Mouse (Mus musculus): ENCODE results near the gene Sel1l.

Sel1l gene

DNA sequence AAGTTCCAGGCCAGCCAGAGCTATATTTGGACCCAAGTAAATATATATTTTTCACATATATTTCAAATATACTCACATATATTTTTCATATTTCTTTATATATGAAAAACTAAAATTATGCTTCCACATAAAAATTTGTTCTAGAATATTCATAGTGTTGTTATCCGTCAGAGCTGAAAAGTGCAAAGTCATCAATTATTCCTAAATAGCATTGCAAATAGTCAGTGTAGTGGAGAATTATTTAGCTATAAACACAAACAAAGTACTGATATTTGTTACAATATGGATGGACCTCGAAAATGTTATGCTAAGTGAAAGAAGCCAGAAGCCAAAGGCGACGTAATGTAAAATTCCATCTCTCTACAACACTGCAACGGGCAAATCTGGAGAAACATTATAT, 67.5 kb downstream of the Sel1l start:
- in situ Hi-C loops (cut with MboI, MseI) = loop anchor here in 1 of 2 experiments (25.0 kb wide), 1 partner anchor 369 kb away; no protein-coding TSS in a partner anchor

DNA sequence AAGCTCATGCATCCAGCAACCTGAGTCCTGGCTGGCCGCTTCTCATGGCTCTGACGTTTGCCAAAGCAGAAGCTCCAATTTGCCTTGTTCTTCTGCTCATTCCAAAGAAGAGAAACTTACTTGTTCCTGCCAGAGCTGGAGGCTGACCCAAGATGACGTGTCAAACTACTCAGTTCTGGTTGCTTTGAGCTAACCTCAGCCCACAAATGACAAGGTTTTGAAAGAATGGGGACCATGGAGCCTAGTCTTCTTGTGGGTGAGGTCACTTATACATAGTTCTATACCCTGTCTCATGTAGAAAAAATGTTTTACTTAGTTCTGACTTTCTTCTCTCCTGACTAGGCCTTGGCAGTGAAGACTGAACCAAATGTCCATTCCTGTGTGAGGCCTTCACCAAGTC, 68.4 kb downstream of the Sel1l start:
- in situ Hi-C loops (cut with MboI, MseI) = loop anchor here in 1 of 2 experiments (25.0 kb wide), 1 partner anchor 368 kb away; no protein-coding TSS in a partner anchor

DNA sequence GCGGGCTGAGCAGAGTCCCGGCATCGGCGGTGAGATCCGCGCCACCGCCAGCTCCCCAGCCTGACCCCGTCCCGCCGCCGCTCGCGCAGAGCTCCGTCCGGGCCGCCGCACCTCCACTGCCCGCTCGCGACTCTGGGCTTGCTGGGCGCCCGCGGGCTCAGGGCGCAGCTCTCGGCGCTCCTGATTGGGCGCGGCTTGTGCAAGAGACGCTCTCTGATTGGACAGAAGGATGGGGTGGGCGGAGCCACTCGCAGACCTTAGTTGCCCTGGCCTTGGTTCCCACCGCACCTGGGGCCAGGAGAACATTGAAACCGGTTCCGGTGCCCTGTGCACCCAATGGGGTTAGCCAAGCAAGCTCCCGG, 70.0 kb downstream of the Sel1l start:
- in situ Hi-C loops (cut with MboI, MseI) = loop anchor here in 1 of 2 experiments (25.0 kb wide), 1 partner anchor 367 kb away; no protein-coding TSS in a partner anchor

DNA sequence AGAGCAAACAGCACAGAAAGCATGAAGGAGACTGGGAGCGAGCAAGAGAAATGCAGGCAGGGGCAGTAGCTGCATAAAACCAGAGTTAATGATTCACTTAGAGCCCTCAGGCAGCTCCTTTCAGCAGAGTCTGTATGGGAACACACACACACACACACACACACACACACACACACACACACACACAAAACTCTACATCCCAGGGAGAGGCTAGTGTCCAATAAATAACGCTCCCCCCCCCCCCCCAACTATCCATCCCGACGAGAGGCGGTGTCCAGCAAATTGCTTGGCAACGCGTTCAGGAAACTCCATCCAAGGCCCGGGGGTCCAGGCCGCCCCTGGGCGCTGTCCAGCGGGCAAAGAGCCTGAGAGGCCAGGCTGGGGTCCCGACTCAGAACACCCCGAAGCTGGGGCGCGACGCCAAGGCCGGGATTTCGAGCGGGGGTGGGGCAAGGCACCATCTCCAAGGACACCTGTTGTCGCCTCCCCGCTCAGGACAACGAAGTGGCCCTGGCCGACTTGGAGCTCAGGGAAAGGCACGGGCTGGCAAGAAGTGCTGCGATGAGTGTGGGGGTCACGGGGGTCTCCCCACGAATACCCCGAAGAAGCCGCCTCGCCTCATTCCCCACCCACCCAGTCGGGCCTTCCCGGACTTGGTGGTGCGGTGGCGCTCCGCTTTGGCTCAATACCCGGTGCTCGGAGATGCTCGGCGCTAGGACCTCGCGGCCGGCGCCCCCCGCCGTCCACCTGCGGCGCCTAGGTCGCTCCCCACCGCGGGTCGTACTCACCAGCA, 70.5 kb downstream of the Sel1l start:
- in situ Hi-C loops (cut with MboI, MseI) = loop anchor here in 1 of 2 experiments (25.0 kb wide), 1 partner anchor 366 kb away; no protein-coding TSS in a partner anchor

DNA sequence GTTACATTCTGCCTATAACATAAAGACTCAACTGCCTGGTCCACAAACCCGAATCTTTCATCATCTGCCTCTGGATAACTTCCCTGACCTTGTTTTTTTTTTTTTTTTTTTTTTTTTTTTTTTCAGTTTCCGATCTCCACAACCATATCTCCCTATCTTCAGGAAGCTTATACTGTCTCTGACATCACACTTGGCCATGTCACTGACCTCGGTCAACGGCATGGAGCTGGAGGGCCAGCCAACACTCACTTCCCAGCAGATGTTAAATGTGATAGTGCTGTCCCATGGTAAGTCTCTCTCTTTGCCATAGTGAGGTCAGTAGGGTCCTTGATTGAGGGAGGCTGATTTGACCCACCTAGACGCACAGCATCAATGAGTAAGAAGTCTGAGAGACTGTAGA, 72.6 kb downstream of the Sel1l start:
- in situ Hi-C loops (cut with MboI, MseI) = loop anchor here in 1 of 2 experiments (25.0 kb wide), 1 partner anchor 364 kb away; no protein-coding TSS in a partner anchor

DNA sequence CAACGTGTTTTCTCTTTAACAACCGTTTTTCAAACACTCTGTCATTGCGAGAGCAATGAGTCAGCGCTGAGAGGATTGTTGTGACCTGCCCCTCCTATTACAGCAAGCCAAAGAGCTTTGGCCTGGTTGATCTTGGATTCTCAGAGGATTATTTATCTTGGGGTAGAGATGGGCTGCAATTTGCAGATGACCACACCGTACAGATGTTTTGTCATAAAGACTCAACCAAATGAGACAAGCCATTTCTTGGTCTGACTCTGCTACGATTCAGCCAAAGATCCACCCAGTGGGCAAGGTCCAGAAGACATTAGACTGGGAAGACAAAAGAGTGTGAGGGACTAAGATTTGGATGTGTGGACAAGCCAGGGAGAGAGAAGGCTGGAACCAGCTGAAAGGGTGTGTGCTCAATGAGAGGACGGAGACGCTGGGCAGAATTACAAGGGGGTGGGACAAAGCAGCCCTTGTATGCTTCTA, 74.1 kb downstream of the Sel1l start:
- in situ Hi-C loops (cut with MboI, MseI) = loop anchor here in 1 of 2 experiments (25.0 kb wide), 1 partner anchor 363 kb away; no protein-coding TSS in a partner anchor

DNA sequence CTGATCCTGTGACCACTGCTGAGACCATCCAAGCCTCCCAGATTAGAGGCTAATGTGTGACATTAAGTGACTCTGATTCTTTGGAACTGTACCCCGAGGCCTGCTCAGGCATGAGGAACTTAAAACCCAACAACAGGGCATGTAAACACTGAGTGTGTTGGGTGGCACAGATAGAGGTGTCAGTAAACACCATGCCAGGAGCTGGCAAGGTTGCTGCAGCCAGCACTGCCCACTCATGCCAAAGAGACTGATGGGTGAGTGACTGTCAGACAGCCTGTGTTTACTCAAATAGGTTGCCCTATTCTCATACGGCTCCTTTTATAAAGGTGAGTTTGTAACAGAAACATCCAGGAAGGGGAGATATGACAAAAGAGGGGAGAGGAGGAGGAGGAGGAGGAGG, 80.1 kb downstream of the Sel1l start:
- in situ Hi-C loops (cut with MboI, MseI) = no loop called here

DNA sequence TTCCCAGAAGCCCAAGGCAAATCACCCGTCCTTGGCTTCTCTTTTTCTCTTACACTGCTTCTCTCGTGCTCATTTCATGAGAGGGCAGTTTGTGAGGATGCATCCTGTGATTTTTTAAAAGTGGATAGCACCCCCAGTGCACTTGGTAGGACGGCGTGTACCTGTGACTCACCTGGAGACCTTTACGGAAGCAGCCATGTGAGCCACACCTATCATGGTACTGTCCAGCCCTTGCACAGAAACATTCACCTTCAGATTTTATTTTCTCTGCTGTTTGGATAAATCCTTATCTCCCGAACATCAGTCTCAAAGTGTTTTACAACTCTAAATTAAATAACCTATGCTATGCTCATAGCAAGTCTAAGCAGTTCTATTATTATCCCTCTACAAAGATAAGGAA, 80.8 kb downstream of the Sel1l start:
- in situ Hi-C loops (cut with MboI, MseI) = no loop called here

DNA sequence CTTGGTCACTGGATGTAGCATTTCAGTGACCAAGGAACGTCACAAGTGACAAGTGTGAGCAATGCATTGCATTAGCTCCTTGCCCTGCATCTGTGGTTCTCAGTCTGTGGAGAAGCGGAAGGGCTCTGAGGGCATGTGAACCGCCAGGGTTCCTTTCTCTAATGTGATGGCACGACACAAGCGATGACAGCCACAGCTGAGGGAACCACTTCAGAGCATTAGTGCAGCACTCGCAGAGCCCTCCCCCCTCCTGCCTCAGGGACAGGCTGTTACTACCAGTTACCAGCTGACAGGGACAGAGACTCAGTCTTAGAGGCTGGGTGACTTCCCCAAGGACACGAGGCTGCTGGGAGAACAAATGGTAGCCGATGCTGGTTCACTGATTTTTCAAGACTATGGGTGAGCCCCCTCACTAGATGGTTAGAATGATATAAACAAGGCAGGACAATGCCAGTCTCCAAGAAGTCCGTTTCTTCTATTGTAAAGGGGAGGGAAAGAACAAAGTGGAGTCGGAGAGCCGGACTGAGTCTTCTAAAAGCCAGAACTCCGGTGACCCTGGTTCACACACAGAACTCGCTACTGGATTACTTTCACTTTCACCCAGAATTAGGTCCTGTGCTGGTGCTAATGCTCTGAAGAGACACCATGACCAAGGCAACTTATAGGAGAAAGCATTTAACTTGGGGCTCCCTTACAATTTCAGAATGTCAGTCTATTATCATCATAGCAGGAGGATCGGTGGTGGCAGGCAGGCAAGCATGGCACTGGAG, 82.4 kb downstream of the Sel1l start:
- in situ Hi-C loops (cut with MboI, MseI) = no loop called here

DNA sequence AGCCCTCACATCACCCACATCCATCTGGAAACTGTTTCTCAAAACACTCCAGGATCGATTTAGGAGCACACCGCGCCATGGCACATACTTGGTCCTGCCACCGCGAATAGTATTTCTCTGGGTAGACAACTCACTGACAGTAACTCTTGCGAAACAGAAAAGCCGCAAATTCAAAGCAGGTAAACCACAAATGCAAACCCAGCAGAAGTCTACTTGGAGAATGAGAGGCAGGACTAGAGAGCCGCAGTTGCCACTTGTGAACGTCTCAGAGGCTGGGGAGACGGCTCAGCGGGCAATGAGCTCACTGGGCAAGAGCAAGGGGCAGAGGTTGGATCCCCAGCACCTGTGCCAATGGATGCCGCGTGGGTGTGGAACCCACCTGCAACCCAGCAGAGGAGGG, 83.5 kb downstream of the Sel1l start:
- in situ Hi-C loops (cut with MboI, MseI) = no loop called here

DNA sequence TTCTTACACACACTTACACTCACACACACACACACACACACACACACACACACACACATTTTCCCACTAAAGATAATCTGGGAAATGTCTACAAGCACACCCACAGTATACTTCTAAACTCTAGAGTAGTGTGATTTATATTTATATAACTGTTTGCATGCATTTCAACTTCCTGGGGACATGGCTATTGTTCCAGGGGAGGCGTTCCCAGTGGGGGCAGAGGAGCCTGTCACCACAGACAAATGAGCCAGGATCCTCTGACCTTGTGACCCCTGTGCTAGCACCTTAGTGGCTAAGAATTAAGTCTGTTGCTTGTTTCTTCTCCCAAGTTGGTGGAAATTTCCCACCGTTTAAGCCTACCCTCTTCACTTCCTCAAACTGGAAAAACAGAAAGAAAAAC, 83.9 kb downstream of the Sel1l start:
- in situ Hi-C loops (cut with MboI, MseI) = no loop called here

DNA sequence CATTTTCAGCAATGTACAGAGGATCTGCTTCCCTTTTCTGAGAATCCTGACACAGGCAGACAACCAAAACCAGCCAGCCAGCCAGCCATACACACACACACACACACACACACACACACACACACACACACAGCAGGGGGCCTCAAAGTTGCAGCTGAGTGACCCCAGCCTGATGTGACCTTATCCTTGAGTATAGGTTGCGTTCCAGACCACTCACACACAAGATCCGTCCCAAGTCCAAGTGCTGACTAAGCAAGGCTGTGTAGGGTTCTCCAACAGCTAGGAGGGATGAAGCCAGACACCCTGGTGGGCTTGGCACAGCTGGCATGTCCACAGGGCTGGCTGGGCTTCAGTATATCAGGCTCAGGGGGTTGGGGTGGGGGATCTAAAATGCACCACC, 84.5 kb downstream of the Sel1l start:
- in situ Hi-C loops (cut with MboI, MseI) = no loop called here

DNA sequence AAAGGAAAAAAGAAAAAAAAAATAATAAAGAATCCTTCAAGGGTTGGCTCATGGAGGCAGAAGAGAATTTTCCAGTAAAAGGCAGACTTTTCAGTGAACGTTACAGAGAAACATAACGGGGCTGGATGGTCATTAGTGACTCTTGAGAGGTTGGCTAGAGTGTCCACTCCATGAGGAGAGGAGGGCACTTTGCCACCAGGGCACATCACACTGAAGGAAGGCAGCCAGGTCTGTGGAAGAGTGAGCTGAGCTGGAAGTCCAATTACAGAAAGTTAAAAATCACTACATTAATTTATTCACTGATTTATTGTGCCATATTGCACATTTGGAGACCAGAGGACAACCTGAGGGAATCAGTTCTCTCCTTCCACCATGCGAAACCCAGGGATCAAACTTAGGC, 89.1 kb downstream of the Sel1l start:
- in situ Hi-C loops (cut with MboI, MseI) = no loop called here

DNA sequence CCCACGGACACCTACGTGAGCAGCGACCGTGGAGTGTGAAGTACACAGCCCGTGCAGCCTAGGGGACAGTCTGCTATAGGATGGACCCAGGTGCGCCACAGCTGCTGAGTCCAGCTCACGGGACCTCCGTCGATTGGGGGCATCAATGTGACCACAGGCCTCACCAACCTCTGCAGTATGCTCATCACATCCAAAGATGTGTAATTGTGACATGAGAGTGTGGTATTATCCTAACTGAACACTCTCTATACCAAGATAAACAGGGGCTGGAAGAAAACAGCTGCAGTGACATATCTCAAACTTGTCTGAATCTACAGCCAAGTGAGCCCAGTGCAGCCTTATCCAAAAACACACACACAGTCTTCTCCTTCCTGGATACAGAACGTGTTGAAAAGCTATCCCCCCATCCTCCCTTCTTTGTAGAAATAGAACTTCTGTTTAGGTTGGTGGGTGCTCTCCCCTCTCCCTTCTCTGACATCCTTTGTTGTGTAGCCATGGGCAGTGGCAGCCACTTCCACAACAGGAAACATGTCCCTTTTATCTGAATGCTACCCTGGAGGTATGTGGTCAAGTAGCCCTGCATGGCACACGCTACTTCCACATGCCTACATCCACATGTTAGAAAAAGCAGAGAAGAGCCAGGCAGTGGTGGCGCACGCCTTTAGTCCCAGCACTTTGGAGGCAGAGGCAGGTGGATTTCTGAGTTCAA, 90.9 kb downstream of the Sel1l start:
- in situ Hi-C loops (cut with MboI, MseI) = no loop called here

DNA sequence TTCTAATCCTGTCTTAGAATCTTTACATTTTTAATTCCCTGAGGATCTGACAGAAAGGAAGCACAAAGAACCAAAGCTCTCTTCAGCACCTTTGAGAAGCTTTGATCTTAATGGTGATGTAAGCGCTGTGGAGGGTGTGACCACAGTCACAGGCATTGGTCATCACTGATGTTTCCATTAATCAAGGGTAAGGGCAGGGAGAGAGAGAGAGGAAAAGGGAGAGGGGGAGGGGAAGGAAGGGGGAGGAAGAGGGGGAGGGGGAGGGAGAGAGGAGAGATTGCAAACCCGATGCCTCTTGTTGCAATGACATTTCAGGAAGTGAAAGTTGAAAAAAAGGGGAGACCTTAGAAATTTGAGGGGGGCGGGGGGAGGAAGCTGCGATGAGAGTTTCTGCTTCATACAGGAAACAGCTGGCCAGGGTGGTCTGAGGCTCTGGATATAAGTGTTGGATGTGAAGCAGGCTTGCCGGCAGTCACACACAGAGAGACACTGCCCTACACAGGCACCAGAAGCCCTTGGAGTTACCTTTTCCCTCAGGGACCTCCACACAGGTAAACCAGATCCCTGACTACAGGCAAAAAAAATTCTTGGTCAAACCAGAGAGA, 92.3 kb downstream of the Sel1l start:
- in situ Hi-C loops (cut with MboI, MseI) = no loop called here

All from T-helper 17 cell (primary cell).